Mouse (Mus musculus) limb, embryonic 12.5 days (tissue): Measurements from ENCODE around the gene Crtac1. TPM values are rescaled to one million over a fixed set of nuclear protein-coding genes. Genes with fewer than 3 reads are reported as not detected.

ENCODE experiments used
- ATAC-seq: fragments of 200-750 bp; cut with Nextera tagmentation; 2 replicates; pipeline ENCODE4 v1.8.0; 2017; ENCODE audit warnings: low read depth, moderate TSS enrichment; ENCODE audit not compliant: insufficient number of reproducible peaks, insufficient read depth, low FRiP score, low TSS enrichment
- H3K27ac ChIP-seq: fragments of 300-500 bp; sonication (generic); 2 replicates; pipeline ENCODE4 v1.5.1; 2016; ENCODE audit warnings: mild to moderate bottlenecking, moderate library complexity
- H3K27me3 ChIP-seq: fragments of 300-500 bp; sonication (generic); 2 replicates; pipeline ENCODE4 v1.6.1; 2016; ENCODE audit warnings: mild to moderate bottlenecking, moderate library complexity
- H3K36me3 ChIP-seq: fragments of 300-500 bp; sonication (generic); 2 replicates; pipeline ENCODE4 v1.6.1; 2016; ENCODE audit warnings: mild to moderate bottlenecking, moderate library complexity
- H3K4me1 ChIP-seq: fragments of 300-500 bp; sonication (generic); replicated peaks from 2 replicates; pipeline ENCODE4 v1.6.1; 2016
- H3K4me2 ChIP-seq: fragments of 300-500 bp; sonication (generic); 2 replicates; pipeline ENCODE4 v1.6.1; 2016; ENCODE audit warnings: mild to moderate bottlenecking, moderate library complexity
- H3K4me3 ChIP-seq: fragments of 300-500 bp; sonication (generic); replicated peaks from 2 replicates; pipeline ENCODE4 v1.5.1; 2016; ENCODE audit warnings: mild to moderate bottlenecking
- H3K9ac ChIP-seq: fragments of 300-500 bp; sonication (generic); replicated peaks from 2 replicates; pipeline ENCODE4 v1.6.1; 2016; ENCODE audit warnings: mild to moderate bottlenecking, moderate library complexity
- H3K9me3 ChIP-seq: fragments of 300-500 bp; sonication (generic); 2 replicates; pipeline ENCODE4 v1.6.1; 2016; ENCODE audit warnings: mild to moderate bottlenecking, moderate library complexity
- WGBS: fragments of 180-500 bp; shearing (Covaris S2); methylation state at CpG from one replicate; pipeline ENCODE4 v1.1.7; 2016; 5-methylcytosine and 5-hydroxymethylcytosine counted together
- polyA plus RNA-seq: library from polyadenylated mRNA; unstranded; fragments of >200 nt; fragmentation: Nextera tagmentation; extraction: Ambion mirVana; gene quantifications from 2 replicates; pipeline ENCODE4 v1.2.1, GENCODE M21; 2016

The Crtac1 gene
- polyA plus RNA-seq, 1 experiment from 2014 or later: 3.5 TPM

- no peak overlapping the region for H3K27ac ChIP-seq
- no peaks in the 10 kb centered on the region for H3K4me1 ChIP-seq
Measured at GRCm38 (mm10) chr19:42331446-42331845, 100.1 kb downstream of the Crtac1 start.

GRCm38 (mm10) chr19:42328160-42328559 is 103.4 kb downstream of the Crtac1 start:
- Histone ChIP-seq H3K9me3 (no peaks in the 10 kb centered on the region), H3K27me3 (peaks cover 13% of the 10 kb centered on the region), H3K27ac (no peak overlapping the region), H3K4me3 (no peak overlapping the region), H3K4me2 (no peak overlapping the region), H3K4me1 (no peaks in the 10 kb centered on the region), H3K36me3 (no peaks in the 10 kb centered on the region), H3K9ac (no peak overlapping the region)
- no peak for ATAC-seq
- WGBS: 84% methylated on average over 9 of the region's 9 CpGs

More at GRCm38 (mm10) chr19:42331446-42331845, 100.1 kb downstream of the Crtac1 start:
- Histone ChIP-seq H3K4me2 (no peak overlapping the region), H3K4me3 (no peak overlapping the region), H3K9ac (no peak overlapping the region), H3K27me3 (peaks cover 10% of the 10 kb centered on the region; the same call in 1 of the 2 replicates), H3K9me3 (no peaks in the 10 kb centered on the region), H3K36me3 (no peaks in the 10 kb centered on the region)
- ATAC-seq: no peak
- 85% methylated on average over 7 of the region's 7 CpGs for WGBS

GRCm38 (mm10) chr19:42325894-42326293 is 105.7 kb downstream of the Crtac1 start:
- Histone ChIP-seq H3K27me3 (peaks cover 19% of the 10 kb centered on the region), H3K36me3 (no peaks in the 10 kb centered on the region), H3K9ac (no peak overlapping the region), H3K4me3 (no peak overlapping the region), H3K27ac (no peak overlapping the region), H3K9me3 (no peaks in the 10 kb centered on the region), H3K4me2 (no peak overlapping the region), H3K4me1 (no peaks in the 10 kb centered on the region)
- WGBS: 4% methylated on average over 11 of the region's 11 CpGs
- no peak for ATAC-seq

- Histone ChIP-seq H3K4me1 (peaks cover under 1% of the 10 kb centered on the region), H3K9me3 (no peaks in the 10 kb centered on the region), H3K9ac (no peak overlapping the region), H3K4me2 (no peak overlapping the region), H3K27ac (no peak overlapping the region), H3K27me3 (peaks cover 31% of the 10 kb centered on the region), H3K4me3 (no peak overlapping the region), H3K36me3 (no peaks in the 10 kb centered on the region)
- WGBS: 63% methylated on average over 12 of the region's 12 CpGs
- ATAC-seq: no peak
Measured at GRCm38 (mm10) chr19:42322357-42323090, 109.1 kb downstream of the Crtac1 start.

- H3K27me3 ChIP-seq: peaks cover 35% of the 10 kb centered on the region
- no peak overlapping the region for H3K27ac ChIP-seq
- no peaks in the 10 kb centered on the region for H3K36me3 ChIP-seq
- H3K9ac ChIP-seq: no peak overlapping the region
- WGBS: 49% methylated on average over 5 of the region's 5 CpGs
- peaks cover 3% of the 10 kb centered on the region for H3K4me1 ChIP-seq
- ATAC-seq: no peak
- H3K4me3 ChIP-seq: no peak overlapping the region
- H3K9me3 ChIP-seq: no peaks in the 10 kb centered on the region
- no peak overlapping the region for H3K4me2 ChIP-seq
Measured at GRCm38 (mm10) chr19:42321936-42322335, 109.6 kb downstream of the Crtac1 start.

GRCm38 (mm10) chr19:42317648-42318425 is 113.7 kb downstream of the Crtac1 start:
- Histone ChIP-seq H3K9me3 (no peaks in the 10 kb centered on the region), H3K4me3 (no peak overlapping the region), H3K27ac (no peak overlapping the region), H3K4me2 (no peak overlapping the region), H3K4me1 (peaks cover 12% of the 10 kb centered on the region), H3K36me3 (no peaks in the 10 kb centered on the region), H3K27me3 (peaks cover 25% of the 10 kb centered on the region), H3K9ac (no peak overlapping the region)
- 45% methylated on average over 18 of the region's 18 CpGs for WGBS
- no peak for ATAC-seq

- H3K4me1 ChIP-seq: peaks cover 12% of the 10 kb centered on the region
- no peaks in the 10 kb centered on the region for H3K9me3 ChIP-seq
- no peaks in the 10 kb centered on the region for H3K36me3 ChIP-seq
- H3K27ac ChIP-seq: no peak overlapping the region
- H3K4me3 ChIP-seq: no peak overlapping the region
- no peak overlapping the region for H3K9ac ChIP-seq
- ATAC-seq: no peak
- peaks cover 25% of the 10 kb centered on the region for H3K27me3 ChIP-seq
- H3K4me2 ChIP-seq: no peak overlapping the region
- 70% methylated on average over 8 of the region's 8 CpGs for WGBS
Measured at GRCm38 (mm10) chr19:42316998-42317397, 114.6 kb downstream of the Crtac1 start.

GRCm38 (mm10) chr19:42316525-42316924 is 115.1 kb downstream of the Crtac1 start:
- Histone ChIP-seq H3K4me3 (no peak overlapping the region), H3K36me3 (no peaks in the 10 kb centered on the region), H3K9me3 (no peaks in the 10 kb centered on the region), H3K4me2 (no peak overlapping the region), H3K27me3 (peaks cover 28% of the 10 kb centered on the region), H3K27ac (no peak overlapping the region), H3K4me1 (peaks cover 12% of the 10 kb centered on the region), H3K9ac (no peak overlapping the region)
- WGBS: 84% methylated on average over 2 of the region's 2 CpGs
- ATAC-seq: no peak

GRCm38 (mm10) chr19:42315914-42316313 is 115.7 kb downstream of the Crtac1 start:
- Histone ChIP-seq H3K9ac (no peak overlapping the region), H3K9me3 (no peaks in the 10 kb centered on the region), H3K27ac (no peak overlapping the region), H3K27me3 (peaks cover 26% of the 10 kb centered on the region), H3K36me3 (no peaks in the 10 kb centered on the region), H3K4me1 (peaks cover 12% of the 10 kb centered on the region), H3K4me2 (no peak overlapping the region), H3K4me3 (no peak overlapping the region)
- WGBS: 7% methylated on average over 1 of the region's 1 CpGs
- ATAC-seq: no peak

- Histone ChIP-seq H3K4me2 (no peak overlapping the region), H3K27ac (no peak overlapping the region), H3K4me3 (no peak overlapping the region), H3K36me3 (no peaks in the 10 kb centered on the region), H3K9ac (no peak overlapping the region), H3K4me1 (peaks cover 12% of the 10 kb centered on the region), H3K9me3 (no peaks in the 10 kb centered on the region), H3K27me3 (peaks cover 26% of the 10 kb centered on the region)
- WGBS: 49% methylated on average over 6 of the region's 6 CpGs
- ATAC-seq: no peak
Measured at GRCm38 (mm10) chr19:42315070-42315679, 116.4 kb downstream of the Crtac1 start.

GRCm38 (mm10) chr19:42312191-42312590 is 119.4 kb downstream of the Crtac1 start:
- Histone ChIP-seq H3K27me3 (peaks cover 11% of the 10 kb centered on the region; the same call in 1 of the 2 replicates), H3K36me3 (no peaks in the 10 kb centered on the region), H3K4me1 (peaks cover 11% of the 10 kb centered on the region; the same call in 1 of the 2 replicates), H3K4me2 (no peak overlapping the region), H3K27ac (no peak overlapping the region), H3K4me3 (no peak overlapping the region), H3K9me3 (no peaks in the 10 kb centered on the region), H3K9ac (no peak overlapping the region)
- WGBS: 54% methylated on average over 3 of the region's 3 CpGs
- no peak for ATAC-seq
